Mouse (Mus musculus) urinary bladder, postnatal 0 days (tissue): ENCODE results near the gene Cspg4. TPM values are rescaled to one million over a fixed set of nuclear protein-coding genes. Genes with fewer than 3 reads are reported as not detected.

ENCODE experiments used
- polyA plus RNA-seq: library from polyadenylated mRNA; unstranded; fragments of >200 nt; fragmentation: Nextera tagmentation; extraction: Ambion mirVana; gene quantifications from 2 replicates; pipeline ENCODE4 v1.2.1, GENCODE M21; 2015

The Cspg4 gene
- 32.4 and 32.6 TPM in 2 replicates for polyA plus RNA-seq

DNA sequence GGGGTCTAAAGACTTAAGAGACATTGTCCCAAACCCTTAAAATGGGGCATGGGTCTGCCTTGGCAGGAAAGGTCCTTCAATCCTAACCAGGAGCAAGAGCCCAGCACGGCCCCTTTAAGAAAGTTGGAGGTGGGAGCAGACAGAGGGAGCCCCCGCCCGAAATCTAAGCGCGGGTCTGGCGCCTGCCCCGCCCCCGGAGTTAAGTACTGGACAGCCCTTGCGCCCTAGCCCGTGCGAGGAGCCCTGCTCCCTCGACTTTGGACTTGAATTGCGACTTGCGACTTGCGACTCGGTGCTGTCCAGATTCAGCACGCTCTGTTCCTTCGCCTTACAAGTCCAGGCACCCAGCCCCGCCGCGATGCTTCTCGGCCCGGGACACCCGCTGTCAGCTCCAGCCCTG lies at the start of gene Cspg4:
Cspg4 (plus strand) TSS at position 202 of the 400 bp plus-strand sequence.

DNA sequence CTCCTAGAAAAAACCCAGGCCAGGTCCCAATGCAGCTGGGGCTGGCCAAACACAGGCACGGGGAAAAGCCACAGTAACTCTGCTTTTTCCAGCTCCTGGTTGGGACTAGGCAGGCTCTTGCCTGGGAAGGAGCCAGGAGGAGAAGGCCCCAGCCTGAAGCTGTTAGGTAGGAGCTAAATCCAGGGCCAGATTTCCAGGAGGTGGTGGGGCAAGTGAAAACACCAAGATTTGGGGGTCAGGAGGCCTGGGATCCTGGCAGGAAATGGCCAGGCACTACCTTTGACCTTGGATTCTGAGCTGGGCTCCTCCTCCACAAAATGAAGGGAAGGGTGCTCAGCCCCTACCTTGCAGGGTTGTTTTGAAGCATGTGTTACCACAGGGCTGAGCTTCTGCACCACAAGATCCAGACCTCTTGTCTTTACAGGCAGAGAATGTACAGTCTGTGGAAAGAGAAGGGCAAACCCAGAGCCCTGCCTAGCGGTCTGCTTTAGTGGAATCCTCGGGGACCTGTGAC lies 560 bp upstream of the Cspg4 start, which contains the start of gene Odf3l1:
Odf3l1 (minus strand) TSS at position 464 of the 514 bp plus-strand sequence.

DNA sequence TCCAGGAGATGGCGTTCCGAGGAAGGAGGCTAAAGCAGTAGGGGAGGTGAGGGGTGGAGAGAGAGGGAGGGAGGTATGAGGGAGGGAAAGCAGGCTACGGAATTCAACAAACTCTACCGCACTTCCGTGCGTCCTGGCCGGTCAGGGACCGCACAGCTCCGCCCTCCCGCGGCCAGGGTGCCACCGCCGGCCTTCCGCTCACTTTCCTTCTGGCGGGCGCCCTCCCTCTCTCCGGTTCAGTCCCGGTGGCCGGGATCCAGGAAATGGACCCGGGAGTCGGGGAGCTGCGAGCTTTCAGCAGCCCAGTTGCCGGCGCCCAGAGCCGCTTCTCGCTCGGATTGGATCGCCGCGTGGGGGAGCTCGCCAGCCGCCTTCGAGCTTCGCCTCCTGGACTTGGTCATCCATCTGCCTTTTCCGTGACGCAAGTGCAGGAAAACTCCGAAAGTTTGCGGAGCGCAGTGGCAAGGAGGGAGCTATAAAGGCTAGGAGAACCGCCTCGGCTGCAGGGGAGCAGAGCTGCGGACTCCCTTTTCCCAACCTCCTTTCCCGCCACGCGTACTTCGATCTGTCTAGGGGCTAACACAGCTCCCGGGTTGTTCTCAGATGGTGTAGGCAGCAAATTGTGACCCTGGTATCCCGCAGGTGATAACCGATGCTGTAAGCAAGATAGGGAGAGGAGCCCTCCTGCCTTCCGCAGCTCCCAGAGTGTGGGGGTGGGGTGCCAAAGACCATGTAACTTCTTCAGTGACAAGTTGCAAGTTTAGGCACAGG lies 63.4 kb downstream of the Cspg4 start, which contains the start of gene Snx33:
Snx33 (minus strand) TSS at position 331 of the 771 bp plus-strand sequence.

DNA sequence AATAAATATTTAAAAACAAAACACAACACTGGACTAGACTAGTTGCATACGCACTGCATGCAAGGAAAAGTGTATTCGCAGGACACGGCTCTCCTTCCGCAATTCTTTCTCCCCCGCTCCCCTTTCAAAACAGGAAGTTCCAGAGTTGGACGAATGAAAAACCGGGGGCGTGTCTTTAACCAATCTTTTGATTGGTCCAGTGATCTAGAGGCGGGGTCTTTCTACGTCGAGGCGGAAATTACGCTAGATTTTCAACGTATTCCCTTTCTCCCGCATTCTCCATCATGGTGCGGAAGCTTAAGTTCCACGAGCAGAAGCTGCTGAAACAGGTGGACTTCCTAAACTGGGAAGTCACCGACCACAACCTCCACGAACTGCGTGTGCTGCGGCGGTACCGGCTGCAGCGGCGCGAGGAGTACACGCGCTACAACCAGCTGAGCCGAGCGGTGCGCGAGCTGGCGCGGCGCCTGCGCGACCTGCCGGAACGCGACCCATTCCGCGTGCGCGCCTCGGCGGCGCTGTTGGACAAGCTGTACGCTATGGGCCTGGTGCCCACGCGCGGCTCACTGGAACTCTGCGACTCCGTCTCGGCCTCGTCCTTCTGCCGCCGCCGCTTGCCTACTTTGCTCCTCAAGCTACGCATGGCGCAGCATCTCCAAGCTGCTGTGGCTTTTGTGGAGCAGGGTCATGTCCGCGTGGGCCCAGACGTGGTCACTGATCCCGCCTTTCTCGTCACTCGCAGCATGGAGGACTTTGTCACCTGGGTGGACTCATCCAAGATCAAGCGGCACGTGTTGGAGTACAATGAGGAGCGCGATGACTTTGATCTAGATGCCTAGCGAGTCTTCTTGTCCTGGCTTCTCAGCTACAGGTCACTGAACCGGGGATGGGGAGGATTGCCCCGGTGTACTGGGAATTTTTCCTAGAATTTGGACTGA lies 72.7 kb downstream of the Cspg4 start, which contains the start of gene Imp3:
Imp3 (plus strand) TSS at position 253 of the 938 bp plus-strand sequence.

Other genes starting within 250 kb of the Cspg4 start
- gene Lingo1, start 68.6 kb upstream of the Cspg4 start, polyA plus RNA-seq: 0.44 and 0.83 TPM in 2 replicates
- 0.56 and 0.63 TPM in 2 replicates for gene Odf3l1, start 354 bp upstream of the Cspg4 start, polyA plus RNA-seq
- 7.1 and 7.6 TPM in 2 replicates for gene Snx33, start 63.3 kb downstream of the Cspg4 start, polyA plus RNA-seq
- 67.5 and 77.8 TPM in 2 replicates for gene Imp3, start 72.4 kb downstream of the Cspg4 start, polyA plus RNA-seq
- gene Snupn, start 85.8 kb downstream of the Cspg4 start, polyA plus RNA-seq: 13.2 and 13.7 TPM in 2 replicates
- 13.6 and 16.3 TPM in 2 replicates for gene Ptpn9, start 129.9 kb downstream of the Cspg4 start, polyA plus RNA-seq
- 11.9 and 12.5 TPM in 2 replicates for gene Sin3a, start 207.0 kb downstream of the Cspg4 start, polyA plus RNA-seq